Mouse (Mus musculus) midbrain, embryonic 14.5 days (tissue): ENCODE results near the gene Rnf167. TPM values are rescaled to one million over a fixed set of nuclear protein-coding genes. Genes with fewer than 3 reads are reported as not detected.

Source experiments
- ATAC-seq: fragments of 200-750 bp; cut with Nextera tagmentation; 2 replicates; pipeline ENCODE4 v1.8.0; 2017; ENCODE audit warnings: moderate number of reproducible peaks, moderate library complexity; ENCODE audit not compliant: low FRiP score, low TSS enrichment
- DNase-seq: peaks from one replicate; pipeline ENCODE4 v3.0.0-alpha.2; 2015
- H3K27ac ChIP-seq: fragments of 300-500 bp; sonication (generic); replicated peaks from 2 replicates; pipeline ENCODE4 v1.5.1; 2014; ENCODE audit warnings: mild to moderate bottlenecking, low read depth, low read length, moderate library complexity
- H3K27me3 ChIP-seq: fragments of 300-500 bp; sonication (generic); 2 replicates; pipeline ENCODE4 v1.6.1; 2014; ENCODE audit warnings: low read length, control low read depth, mixed read lengths; ENCODE audit not compliant: control insufficient read depth, insufficient read depth
- H3K36me3 ChIP-seq: fragments of 300-500 bp; sonication (generic); 2 replicates; pipeline ENCODE4 v1.6.1; 2014; ENCODE audit warnings: low read length, control low read depth; ENCODE audit not compliant: control insufficient read depth, insufficient read depth
- H3K4me1 ChIP-seq: fragments of 300-500 bp; sonication (generic); 2 replicates; pipeline ENCODE4 v1.6.1; 2014; ENCODE audit warnings: mild to moderate bottlenecking, antibody characterized with exemption, low read length, control low read depth; ENCODE audit not compliant: control insufficient read depth, insufficient read depth
- H3K4me2 ChIP-seq: fragments of 300-500 bp; sonication (generic); 2 replicates; pipeline ENCODE4 v1.6.1; 2014; ENCODE audit warnings: mild to moderate bottlenecking, low read length, moderate library complexity
- H3K4me3 ChIP-seq: fragments of 300-500 bp; sonication (generic); replicated peaks from 2 replicates; pipeline ENCODE4 v1.5.1; 2014; ENCODE audit warnings: low read depth, low read length
- H3K9ac ChIP-seq: fragments of 300-500 bp; sonication (generic); replicated peaks from 2 replicates; pipeline ENCODE4 v1.6.1; 2014; ENCODE audit warnings: mild to moderate bottlenecking, low read length, moderate library complexity
- H3K9me3 ChIP-seq: fragments of 300-500 bp; sonication (generic); 2 replicates; pipeline ENCODE4 v1.6.1; 2016; ENCODE audit warnings: low read length, control low read depth, mixed read lengths; ENCODE audit not compliant: control insufficient read depth
- WGBS: fragments of 180-500 bp; shearing (Covaris S2); extraction: QIAGEN DNeasy Blood & Tissue Kit; methylation state at CpG from one replicate; pipeline ENCODE4 v1.1.7; 2014; 5-methylcytosine and 5-hydroxymethylcytosine counted together
- polyA plus RNA-seq: library from polyadenylated mRNA; unstranded; fragments of >200 nt; fragmentation: Nextera tagmentation; extraction: Ambion mirVana; gene quantifications from 2 replicates; pipeline ENCODE4 v1.2.1, GENCODE M21; 2014

Rnf167 gene
- polyA plus RNA-seq, 1 experiment from 2014 or later, result 104 TPM

DNA sequence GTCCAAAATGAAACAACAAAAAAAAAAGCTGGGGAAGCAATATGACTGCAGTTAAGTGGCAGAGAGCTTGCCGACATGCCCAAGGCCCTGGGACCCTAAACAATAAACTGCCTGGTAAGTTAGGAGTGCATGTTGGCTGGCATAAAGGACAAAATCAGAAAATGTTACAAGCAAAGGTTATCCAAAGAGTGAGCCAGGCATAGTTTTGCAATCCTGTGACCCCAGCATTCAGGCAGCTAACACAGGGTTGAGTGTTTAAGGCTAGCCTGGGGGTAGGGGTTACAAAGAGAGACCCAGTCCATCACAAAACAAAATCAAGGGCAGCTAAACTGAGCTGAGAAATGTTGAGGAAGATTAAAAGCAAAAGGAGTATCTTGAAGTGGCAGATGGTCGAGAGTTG, 52.0 kb downstream of the Rnf167 start:
- WGBS, result 73% methylated on average over 2 of the region's 2 CpGs
- no peak overlapping the region for H3K4me2 ChIP-seq
- no peak overlapping the region for H3K9ac ChIP-seq
- H3K4me1 ChIP-seq, result peaks cover 18% of the 10 kb centered on the region
- H3K27me3 ChIP-seq, result no peaks in the 10 kb centered on the region
- H3K9me3 ChIP-seq, result no peaks in the 10 kb centered on the region
- no peak overlapping the region for H3K27ac ChIP-seq
- DNase-seq, result no peak
- H3K36me3 ChIP-seq, result peaks cover 4% of the 10 kb centered on the region; the same call in 1 of the 2 replicates
- ATAC-seq, result no peak
- no peak overlapping the region for H3K4me3 ChIP-seq

DNA sequence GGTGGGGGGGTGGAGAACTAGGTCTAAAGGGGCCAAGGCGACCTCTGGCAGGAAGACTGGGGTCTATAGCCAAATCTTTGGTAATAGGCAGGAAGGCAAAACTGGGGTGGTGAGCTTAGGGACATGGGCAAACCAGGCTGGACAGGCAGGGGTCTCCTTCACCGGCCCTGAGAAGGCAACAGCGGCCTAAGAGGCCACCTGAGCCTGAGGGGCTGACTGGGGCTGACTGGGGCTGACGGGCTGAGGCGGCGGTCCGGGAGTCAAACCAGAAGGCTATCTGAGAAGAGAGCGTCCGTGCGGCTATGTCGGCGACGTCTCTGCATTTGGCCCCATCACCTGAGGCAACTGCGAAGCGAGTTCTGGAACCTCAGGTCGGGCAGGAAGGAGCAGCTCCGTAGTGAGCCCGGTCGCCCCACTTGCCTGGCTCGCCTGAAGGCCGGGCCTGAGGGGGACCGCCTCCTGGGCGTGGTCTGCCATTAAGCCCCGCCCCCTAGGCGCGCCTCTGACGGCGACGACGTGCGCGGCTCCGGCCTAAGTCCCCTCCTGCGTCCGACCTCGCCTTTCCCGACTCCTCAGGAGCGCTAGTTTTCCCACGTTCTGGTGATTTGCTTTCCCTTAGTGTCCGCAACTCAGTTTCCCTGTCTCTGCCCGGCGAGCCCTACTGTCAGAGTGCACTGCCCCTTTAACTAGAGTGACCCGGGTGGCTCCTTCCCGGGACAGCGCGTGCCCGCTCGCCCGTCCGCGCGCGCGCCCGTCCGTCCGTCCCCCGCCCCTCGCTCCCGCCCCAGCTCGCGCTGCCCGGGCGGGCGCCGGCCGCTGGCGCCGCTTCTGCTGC, 52.9 kb downstream of the Rnf167 start, which contains the start of the genes Inca1 and Kif1c:
TSS of gene Inca1 (minus strand) at position 434 of the 835 bp plus-strand sequence.
TSS of gene Kif1c (plus strand) at position 827 of the 835 bp plus-strand sequence.
- ATAC-seq (peak; percentile 95), DNase-seq (peak; percentile 96)
- peak within 1 kb of the TSS; percentile 90 for H3K27ac ChIP-seq
- H3K9ac ChIP-seq, result peak within 1 kb of the TSS; percentile 82
- peak within 1 kb of the TSS; percentile 81 for H3K4me2 ChIP-seq
- H3K4me3 ChIP-seq, result peak within 1 kb of the TSS; percentile 87
- H3K4me1 ChIP-seq, result peaks cover 18% of the 10 kb centered on the region
- H3K9me3 ChIP-seq, result no peaks in the 10 kb centered on the region
- under 1% methylated on average over 65 of the region's 69 CpGs for WGBS
- H3K36me3 ChIP-seq, result peaks cover 13% of the 10 kb centered on the region
- H3K27me3 ChIP-seq, result no peaks in the 10 kb centered on the region

- peak overlapping the region; percentile 81 for H3K4me2 ChIP-seq
- H3K27me3 ChIP-seq, result no peaks in the 10 kb centered on the region
- H3K9ac ChIP-seq, result peak overlapping the region; percentile 82
- H3K9me3 ChIP-seq, result no peaks in the 10 kb centered on the region
- 1% methylated on average over 34 of the region's 34 CpGs for WGBS
- ATAC-seq (peak; percentile 59), DNase-seq (peak; percentile 63)
- peaks cover 20% of the 10 kb centered on the region for H3K36me3 ChIP-seq
- peaks cover 18% of the 10 kb centered on the region for H3K4me1 ChIP-seq
- H3K4me3 ChIP-seq, result peak overlapping the region; percentile 87
- peak overlapping the region; percentile 90 for H3K27ac ChIP-seq
These were observed 53.6 kb downstream of the Rnf167 start for GRCm38 (mm10) chr11:70700613-70701012.

Other genes with a start within 250 kb of the Rnf167 start
- 28.2 and 34.0 TPM in 2 replicates for gene Pelp1, start 237.2 kb upstream of the Rnf167 start, polyA plus RNA-seq
- 56.5 and 93.0 TPM in 2 replicates for gene Arrb2, start 214.6 kb upstream of the Rnf167 start, polyA plus RNA-seq
- 42.9 and 51.5 TPM in 2 replicates for gene Med11, start 195.3 kb upstream of the Rnf167 start, polyA plus RNA-seq
- 0.24 and 0.61 TPM in 2 replicates for gene Zmynd15, start 187.8 kb upstream of the Rnf167 start, polyA plus RNA-seq
- gene Cxcl16, start 187.3 kb upstream of the Rnf167 start, polyA plus RNA-seq, result 0.50 and 2.1 TPM in 2 replicates
- gene Tm4sf5, start 142.0 kb upstream of the Rnf167 start, polyA plus RNA-seq, result 4.7 and 5.3 TPM in 2 replicates
- gene Vmo1, start 132.6 kb upstream of the Rnf167 start, polyA plus RNA-seq, result not detected in 2 replicates
- 0.42 and 0.64 TPM in 2 replicates for gene Gltpd2, start 128.0 kb upstream of the Rnf167 start, polyA plus RNA-seq
- gene Psmb6, start 121.9 kb upstream of the Rnf167 start, polyA plus RNA-seq, result 744 and 849 TPM in 2 replicates
- not detected in 2 replicates for gene Gm40193, start 114.3 kb upstream of the Rnf167 start, polyA plus RNA-seq
- 8.5 and 9.2 TPM in 2 replicates for gene Pld2, start 107.2 kb upstream of the Rnf167 start, polyA plus RNA-seq
- gene Mink1, start 84.4 kb upstream of the Rnf167 start, polyA plus RNA-seq, result 18.5 and 20.4 TPM in 2 replicates
- not detected in 2 replicates for gene 4930544D05Rik, start 31.4 kb upstream of the Rnf167 start, polyA plus RNA-seq
- not detected in 2 replicates for gene Chrne, start 28.0 kb upstream of the Rnf167 start, polyA plus RNA-seq
- 0.37 and 0.38 TPM in 2 replicates for gene Gp1ba, start 8.1 kb upstream of the Rnf167 start, polyA plus RNA-seq
- gene Slc25a11, start 244 bp downstream of the Rnf167 start, polyA plus RNA-seq, result 158 and 171 TPM in 2 replicates
- 661 and 672 TPM in 2 replicates for gene Pfn1, start 7.4 kb downstream of the Rnf167 start, polyA plus RNA-seq
- 8.5 and 8.7 TPM in 2 replicates for gene Eno3, start 10.0 kb downstream of the Rnf167 start, polyA plus RNA-seq
- 101 and 132 TPM in 2 replicates for gene Spag7, start 22.2 kb downstream of the Rnf167 start, polyA plus RNA-seq
- 19.4 and 21.0 TPM in 2 replicates for gene Camta2, start 40.9 kb downstream of the Rnf167 start, polyA plus RNA-seq
- gene Inca1, start 52.9 kb downstream of the Rnf167 start, polyA plus RNA-seq, result 0.95 and 1.6 TPM in 2 replicates
- gene Kif1c, start 53.3 kb downstream of the Rnf167 start, polyA plus RNA-seq, result 4.0 and 6.6 TPM in 2 replicates
- 14.8 and 16.8 TPM in 2 replicates for gene Zfp3, start 117.0 kb downstream of the Rnf167 start, polyA plus RNA-seq
- 0.39 TPM in 1 of 2 replicates, not detected in the other for gene Scimp, start 165.4 kb downstream of the Rnf167 start, polyA plus RNA-seq
- gene Rabep1, start 197.5 kb downstream of the Rnf167 start, polyA plus RNA-seq, result 69.9 and 77.0 TPM in 2 replicates